Mouse (Mus musculus) small intestine, adult 2 months (tissue): Measurements from ENCODE around the gene Atxn7l1.

Experiments
- CTCF ChIP-seq: fragments of 200-500 bp; IDR thresholded peaks from 2 replicates; pipeline ENCODE4 v1.5.1; 2012; ENCODE audit warnings: low read depth, mild to moderate bottlenecking, control low read depth, inconsistent platforms, low read length, moderate library complexity, mixed read lengths; ENCODE audit not compliant: insufficient replicate concordance, insufficient read length; ENCODE audit errors: extremely low read depth
- POLR2A ChIP-seq: fragments of 200-500 bp; IDR thresholded peaks from 2 replicates; pipeline ENCODE4 v1.6.1; 2012; ENCODE audit warnings: low read depth, mild to moderate bottlenecking, control low read depth, inconsistent platforms, low read length, moderate library complexity

DNA sequence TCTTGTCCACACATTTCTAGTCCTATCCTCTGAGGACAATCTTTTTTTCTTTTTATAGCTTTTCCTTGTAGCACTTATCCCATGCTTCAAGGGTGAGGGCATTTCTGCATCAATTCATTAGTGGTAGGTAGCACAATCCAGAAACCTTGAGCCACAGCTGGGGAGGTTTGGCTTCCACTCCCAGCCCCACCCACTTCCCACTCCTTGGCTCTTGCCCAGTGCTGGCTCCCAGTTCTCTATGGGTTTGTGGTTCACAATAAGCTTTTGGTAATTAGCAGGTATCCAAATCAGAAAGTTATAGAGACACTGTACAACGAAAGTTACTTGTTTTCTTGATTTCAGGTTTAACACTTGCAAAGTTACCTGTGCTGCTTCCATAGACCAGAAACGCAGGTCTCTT lies 38.8 kb downstream of the Atxn7l1 start:
- TF ChIP-seq CTCF = no peak
- TF ChIP-seq POLR2A = no peak
